Mouse (Mus musculus) embryonic fibroblast, embryonic 13.5 days (primary cell): ENCODE results near the gene Wdr66.

Experiments used
- CTCF ChIP-seq: IDR thresholded peaks from 2 replicates; pipeline ENCODE4 v1.5.1; 2011; ENCODE audit warnings: mild to moderate bottlenecking, control low read depth, low read length, moderate library complexity, borderline replicate concordance; ENCODE audit not compliant: insufficient read depth
- POLR2A ChIP-seq: IDR thresholded peaks from 2 replicates; pipeline ENCODE4 v1.6.1; 2011; ENCODE audit warnings: low read depth, mild to moderate bottlenecking, control low read depth, low read length, moderate library complexity

- no peak for TF ChIP-seq CTCF
- TF ChIP-seq POLR2A: no peak
Observed at GRCm38 (mm10) chr5:123223051-123223410, 28.9 kb upstream of the Wdr66 start.
